Mouse (Mus musculus) kidney, postnatal 36 days (tissue): ENCODE measurements around the gene Gm3409.
"Not testable (repeated sequence)": the region's sequence is repeated elsewhere in the genome, so short reads cannot be mapped to it uniquely, and the experiment has no call there.

Source experiments
- DNase-seq, 2 experiments: peaks; one replicate each; pipeline ENCODE4 v3.0.0; 2021 to 2022; ENCODE audit warnings: mixed read lengths in 2 of 2

The Gm3409 gene

GRCm38 (mm10) chr5:146537347-146537746 is at the start of gene Gm3409:
Gene Gm3409 (plus strand): TSS chr5:146537647.
- DNase-seq = not testable (repeated sequence)

- DNase-seq = peak; percentile 44 to 71
Observed at GRCm38 (mm10) chr5:146488959-146489358, 48.5 kb upstream of the Gm3409 start.

GRCm38 (mm10) chr5:146491063-146491462 is 46.4 kb upstream of the Gm3409 start, which contains the start of gene Gm6370:
Gene Gm6370 (plus strand): TSS chr5:146491363.
- DNase-seq = not testable (repeated sequence)

- not testable (repeated sequence) for DNase-seq
Observed at GRCm38 (mm10) chr5:146502099-146502498, 35.3 kb upstream of the Gm3409 start, which contains the start of gene 4930449I24Rik. Gene 4930449I24Rik (plus strand): TSS chr5:146502399.

GRCm38 (mm10) chr5:146513823-146514222 is 23.6 kb upstream of the Gm3409 start, which contains the start of gene Gm3402:
Gene Gm3402 (plus strand): TSS chr5:146514123.
- DNase-seq = not testable (repeated sequence)

GRCm38 (mm10) chr5:146525501-146525900 is 11.9 kb upstream of the Gm3409 start, which contains the start of gene Gm3404:
Gene Gm3404 (plus strand): TSS chr5:146525801.
- not testable (repeated sequence) for DNase-seq

GRCm38 (mm10) chr5:146555836-146556235 is 18.4 kb downstream of the Gm3409 start, which contains the start of gene Gm3415:
Gene Gm3415 (plus strand): TSS chr5:146556136.
- DNase-seq = not testable (repeated sequence)

GRCm38 (mm10) chr5:146564259-146564658 is 26.8 kb downstream of the Gm3409 start:
- no peak for DNase-seq

GRCm38 (mm10) chr5:146567054-146567453 is 29.6 kb downstream of the Gm3409 start:
- DNase-seq = peak in 1 of 2 experiments; percentile 41

- not testable (repeated sequence) for DNase-seq
Observed at GRCm38 (mm10) chr5:146570179-146570578, 32.7 kb downstream of the Gm3409 start.

- DNase-seq = peak in 1 of 2 experiments; percentile 30
Observed at GRCm38 (mm10) chr5:146571830-146572734, 34.6 kb downstream of the Gm3409 start.

GRCm38 (mm10) chr5:146572735-146573042 is 35.2 kb downstream of the Gm3409 start:
- DNase-seq = not testable (repeated sequence)

- DNase-seq = no peak
Observed at GRCm38 (mm10) chr5:146576668-146577067, 39.2 kb downstream of the Gm3409 start.

- no peak for DNase-seq
Observed at GRCm38 (mm10) chr5:146584156-146584477, 46.7 kb downstream of the Gm3409 start.

GRCm38 (mm10) chr5:146584478-146585306 is 47.2 kb downstream of the Gm3409 start, which contains the start of gene Gpr12:
Gene Gpr12 (minus strand): TSS chr5:146585239.
- peak in 1 of 2 experiments; percentile 11 for DNase-seq

- DNase-seq = no peak
Observed at GRCm38 (mm10) chr5:146585307-146585651, 47.8 kb downstream of the Gm3409 start.

- DNase-seq = no peak
Observed at GRCm38 (mm10) chr5:146586357-146587070, 49.1 kb downstream of the Gm3409 start.
